Mouse (Mus musculus) stomach, embryonic 15.5 days (tissue): ENCODE measurements around the gene Nek6. TPM values are rescaled to one million over a fixed set of nuclear protein-coding genes. Genes with fewer than 3 reads are reported as not detected.

Experiments used
- ATAC-seq: fragments of 200-750 bp; cut with Nextera tagmentation; 2 replicates; pipeline ENCODE4 v1.8.0; 2017; ENCODE audit warnings: low read depth, moderate number of reproducible peaks, moderate TSS enrichment; ENCODE audit not compliant: insufficient read depth, low FRiP score
- H3K27ac ChIP-seq: fragments of 300-500 bp; sonication (generic); 2 replicates; pipeline ENCODE4 v1.5.1; 2015; ENCODE audit warnings: mild to moderate bottlenecking, inconsistent platforms
- H3K27me3 ChIP-seq: fragments of 300-500 bp; sonication (generic); replicated peaks from 2 replicates; pipeline ENCODE4 v1.6.1; 2015; ENCODE audit warnings: inconsistent platforms
- H3K36me3 ChIP-seq: fragments of 300-500 bp; sonication (generic); 2 replicates; pipeline ENCODE4 v1.6.1; 2015; ENCODE audit warnings: inconsistent platforms
- H3K4me1 ChIP-seq: fragments of 300-500 bp; sonication (generic); 2 replicates; pipeline ENCODE4 v1.6.1; 2015; ENCODE audit warnings: inconsistent platforms
- H3K4me2 ChIP-seq: fragments of 300-500 bp; sonication (generic); 2 replicates; pipeline ENCODE4 v1.6.1; 2015; ENCODE audit warnings: mild to moderate bottlenecking, inconsistent platforms
- H3K4me3 ChIP-seq: fragments of 300-500 bp; sonication (generic); replicated peaks from 2 replicates; pipeline ENCODE4 v1.5.1; 2015; ENCODE audit warnings: inconsistent platforms
- H3K9ac ChIP-seq: fragments of 300-500 bp; sonication (generic); 2 replicates; pipeline ENCODE4 v1.6.1; 2015; ENCODE audit warnings: inconsistent platforms
- H3K9me3 ChIP-seq: fragments of 300-500 bp; sonication (generic); 2 replicates; pipeline ENCODE4 v1.6.1; 2016; ENCODE audit warnings: inconsistent platforms
- WGBS: fragments of 180-500 bp; shearing (Covaris S2); methylation state at CpG from one replicate; pipeline ENCODE4 v1.1.7; 2015; 5-methylcytosine and 5-hydroxymethylcytosine counted together
- microRNA-seq: library from miRNA; unstranded; fragments of <30 nt; microRNA quantifications from one replicate; pipeline ENCODE4, GENCODE M21; 2016
- polyA plus RNA-seq: library from polyadenylated mRNA; unstranded; fragments of >200 nt; fragmentation: Nextera tagmentation; extraction: Ambion mirVana; gene quantifications from 2 replicates; pipeline ENCODE4 v1.2.1, GENCODE M21; 2015

Gene Nek6
- polyA plus RNA-seq, 1 experiment from 2014 or later: 109 TPM

- H3K9me3 ChIP-seq: no peaks in the 10 kb centered on the region
- H3K9ac ChIP-seq: peak within 1 kb of the TSS; percentile 58
- H3K27ac ChIP-seq: peak within 1 kb of the TSS; percentile 31
- peak within 1 kb of the TSS; percentile 76 for H3K4me3 ChIP-seq
- H3K4me2 ChIP-seq: peak within 1 kb of the TSS; percentile 89
- H3K36me3 ChIP-seq: peaks cover 13% of the 10 kb centered on the region; the same call in 1 of the 2 replicates
- 0 out of 2 replicates have a peak, but pooled peaks cover 4% of the 10 kb centered on the region for H3K4me1 ChIP-seq
- no peaks in the 10 kb centered on the region for H3K27me3 ChIP-seq
- ATAC-seq: peak; percentile 88
- WGBS: 2% methylated on average over 52 of the region's 52 CpGs
Measured at GRCm38 (mm10) chr2:38643625-38644427, 132.4 kb downstream of the Nek6 start, which contains the start of gene Psmb7. Gene Psmb7 (minus strand): TSS chr2:38644087.

Small RNA genes within 50 kb of the gene (microRNA-seq; reads per million reads assigned to microRNA genes)
- gene Gm27634: not detected

Other genes starting within 250 kb of the Nek6 start
- 10.3 and 13.3 TPM in 2 replicates for gene Dennd1a, start 224.3 kb upstream of the Nek6 start, polyA plus RNA-seq
- gene Lhx2, start 172.4 kb upstream of the Nek6 start, polyA plus RNA-seq: 0.15 and 0.41 TPM in 2 replicates
- gene Psmb7, start 132.4 kb downstream of the Nek6 start, polyA plus RNA-seq: 218 and 230 TPM in 2 replicates
- gene Nr5a1, start 202.9 kb downstream of the Nek6 start, polyA plus RNA-seq: 1.1 and 1.2 TPM in 2 replicates